Mouse (Mus musculus): ENCODE data around the gene Smyd5. TPM values are rescaled to one million over a fixed set of nuclear protein-coding genes. Genes with fewer than 3 reads are reported as not detected.
A peak's percentile ranks its signal among the peaks of the same experiment; 100 is the strongest.
"Not testable (repeated sequence)": the region's sequence is repeated elsewhere in the genome, so short reads cannot be mapped to it uniquely, and the experiment has no call there.

Smyd5 gene
- polyA plus RNA-seq, 1 experiment from 2014 or later, result 69.8 TPM

GRCm38 (mm10) chr6:85441142-85441541 is 9.4 kb downstream of the Smyd5 start:
- no peak overlapping the region for H3K9ac ChIP-seq (replicated peaks; ENCODE audit: low read depth, low read length)
- H3K9me3 ChIP-seq (ENCODE audit: control insufficient read depth, low read length), result no peaks in the 10 kb centered on the region
- peaks cover 4% of the 10 kb centered on the region; the same call in 1 of the 2 replicates for H3K36me3 ChIP-seq (ENCODE audit: control insufficient read depth, insufficient read depth)
- no peak for ATAC-seq
- no peaks in the 10 kb centered on the region for H3K4me1 ChIP-seq (replicated peaks; ENCODE audit: control insufficient read depth, insufficient read depth, low read length)
- H3K4me2 ChIP-seq (ENCODE audit: low read length), result no peak overlapping the region
- 85% methylated on average over 4 of the region's 4 CpGs for WGBS
- H3K27ac ChIP-seq (ENCODE audit: low read length), result no peak overlapping the region
- H3K4me3 ChIP-seq (replicated peaks; ENCODE audit: low read length), result no peak overlapping the region
- no peaks in the 10 kb centered on the region for H3K27me3 ChIP-seq (replicated peaks; ENCODE audit: control insufficient read depth, insufficient read depth, low read length)

- H3K4me1 ChIP-seq (replicated peaks; ENCODE audit: control insufficient read depth, insufficient read depth, low read length), result no peaks in the 10 kb centered on the region
- H3K4me3 ChIP-seq (replicated peaks; ENCODE audit: low read length), result no peak overlapping the region
- peaks cover 3% of the 10 kb centered on the region; the same call in 1 of the 2 replicates for H3K36me3 ChIP-seq (ENCODE audit: control insufficient read depth, insufficient read depth)
- 89% methylated on average over 3 of the region's 3 CpGs for WGBS
- H3K9ac ChIP-seq (replicated peaks; ENCODE audit: low read depth, low read length), result no peak overlapping the region
- no peak overlapping the region for H3K27ac ChIP-seq (ENCODE audit: low read length)
- no peak for ATAC-seq
- H3K9me3 ChIP-seq (ENCODE audit: control insufficient read depth, low read length), result no peaks in the 10 kb centered on the region
- no peaks in the 10 kb centered on the region for H3K27me3 ChIP-seq (replicated peaks; ENCODE audit: control insufficient read depth, insufficient read depth, low read length)
- H3K4me2 ChIP-seq (ENCODE audit: low read length), result no peak overlapping the region
Observed at GRCm38 (mm10) chr6:85443488-85444233, 11.9 kb downstream of the Smyd5 start.

GRCm38 (mm10) chr6:85444266-85444965 is 12.6 kb downstream of the Smyd5 start:
- Histone ChIP-seq H3K9ac (replicated peaks; ENCODE audit: low read depth, low read length) (no peak overlapping the region), H3K4me2 (ENCODE audit: low read length) (no peak overlapping the region), H3K4me3 (replicated peaks; ENCODE audit: low read length) (no peak overlapping the region), H3K4me1 (replicated peaks; ENCODE audit: control insufficient read depth, insufficient read depth, low read length) (no peaks in the 10 kb centered on the region), H3K36me3 (ENCODE audit: control insufficient read depth, insufficient read depth) (0 out of 2 replicates have a peak, but pooled peaks cover 2% of the 10 kb centered on the region), H3K9me3 (ENCODE audit: control insufficient read depth, low read length) (no peaks in the 10 kb centered on the region), H3K27ac (ENCODE audit: low read length) (no peak overlapping the region), H3K27me3 (replicated peaks; ENCODE audit: control insufficient read depth, insufficient read depth, low read length) (no peaks in the 10 kb centered on the region)
- 91% methylated on average over 8 of the region's 8 CpGs for WGBS
- ATAC-seq, result no peak

GRCm38 (mm10) chr6:85445286-85445685 is 13.5 kb downstream of the Smyd5 start:
- Histone ChIP-seq H3K9ac (replicated peaks; ENCODE audit: low read depth, low read length) (no peak overlapping the region), H3K27ac (ENCODE audit: low read length) (no peak overlapping the region), H3K9me3 (ENCODE audit: control insufficient read depth, low read length) (no peaks in the 10 kb centered on the region), H3K4me1 (replicated peaks; ENCODE audit: control insufficient read depth, insufficient read depth, low read length) (no peaks in the 10 kb centered on the region), H3K4me3 (replicated peaks; ENCODE audit: low read length) (no peak overlapping the region), H3K4me2 (ENCODE audit: low read length) (no peak overlapping the region), H3K36me3 (ENCODE audit: control insufficient read depth, insufficient read depth) (0 out of 2 replicates have a peak, but pooled peaks cover 2% of the 10 kb centered on the region), H3K27me3 (replicated peaks; ENCODE audit: control insufficient read depth, insufficient read depth, low read length) (no peaks in the 10 kb centered on the region)
- 78% methylated on average over 5 of the region's 5 CpGs for WGBS
- no peak for ATAC-seq

- H3K4me3 ChIP-seq (replicated peaks; ENCODE audit: low read length), result no peak overlapping the region
- 90% methylated on average over 6 of the region's 6 CpGs for WGBS
- H3K27me3 ChIP-seq (replicated peaks; ENCODE audit: control insufficient read depth, insufficient read depth, low read length), result no peaks in the 10 kb centered on the region
- H3K9ac ChIP-seq (replicated peaks; ENCODE audit: low read depth, low read length), result no peak overlapping the region
- peaks cover 6% of the 10 kb centered on the region; the same call in 1 of the 2 replicates for H3K4me1 ChIP-seq (replicated peaks; ENCODE audit: control insufficient read depth, insufficient read depth, low read length)
- no peak overlapping the region for H3K4me2 ChIP-seq (ENCODE audit: low read length)
- H3K27ac ChIP-seq (ENCODE audit: low read length), result no peak overlapping the region
- ATAC-seq, result no peak
- H3K36me3 ChIP-seq (ENCODE audit: control insufficient read depth, insufficient read depth), result 0 out of 2 replicates have a peak, but pooled peaks cover 2% of the 10 kb centered on the region
- no peaks in the 10 kb centered on the region for H3K9me3 ChIP-seq (ENCODE audit: control insufficient read depth, low read length)
Observed at GRCm38 (mm10) chr6:85447351-85447750, 15.6 kb downstream of the Smyd5 start.

- H3K9ac ChIP-seq (replicated peaks; ENCODE audit: low read depth, low read length); ATAC-seq; H3K4me2 ChIP-seq (ENCODE audit: low read length); H3K27ac ChIP-seq (ENCODE audit: low read length); H3K4me3 ChIP-seq (replicated peaks; ENCODE audit: low read length); H3K9me3 ChIP-seq (ENCODE audit: control insufficient read depth, low read length); H3K36me3 ChIP-seq (ENCODE audit: control insufficient read depth, insufficient read depth); H3K27me3 ChIP-seq (replicated peaks; ENCODE audit: control insufficient read depth, insufficient read depth, low read length): not testable (repeated sequence)
- WGBS, result 63% methylated on average over 1 of the region's 1 CpGs
- H3K4me1 ChIP-seq (replicated peaks; ENCODE audit: control insufficient read depth, insufficient read depth, low read length), result peaks cover 28% of the 10 kb centered on the region
Observed at GRCm38 (mm10) chr6:85450140-85450539, 18.4 kb downstream of the Smyd5 start.

- Histone ChIP-seq H3K4me3 (replicated peaks; ENCODE audit: low read length) (peak within 1 kb of the TSS; percentile 88), H3K9ac (replicated peaks; ENCODE audit: low read depth, low read length) (peak within 1 kb of the TSS; percentile 88), H3K9me3 (ENCODE audit: control insufficient read depth, low read length) (no peaks in the 10 kb centered on the region), H3K4me1 (replicated peaks; ENCODE audit: control insufficient read depth, insufficient read depth, low read length) (peaks cover 32% of the 10 kb centered on the region), H3K27me3 (replicated peaks; ENCODE audit: control insufficient read depth, insufficient read depth, low read length) (no peaks in the 10 kb centered on the region), H3K4me2 (ENCODE audit: low read length) (peak within 1 kb of the TSS; percentile 94), H3K27ac (ENCODE audit: low read length) (peak within 1 kb of the TSS; percentile 92), H3K36me3 (ENCODE audit: control insufficient read depth, insufficient read depth) (no peaks in the 10 kb centered on the region)
- WGBS, result 2% methylated on average over 96 of the region's 96 CpGs
- ATAC-seq, result peak; percentile 93
Observed at GRCm38 (mm10) chr6:85450697-85451663, 19.2 kb downstream of the Smyd5 start, which contains the start of gene Cct7. Cct7 (plus strand) TSS chr6:85451514.

- H3K4me2 ChIP-seq (ENCODE audit: low read length), result peak within 1 kb of the TSS; percentile 94
- WGBS, result under 1% methylated on average over 53 of the region's 54 CpGs
- peak within 1 kb of the TSS; percentile 88 for H3K9ac ChIP-seq (replicated peaks; ENCODE audit: low read depth, low read length)
- H3K27ac ChIP-seq (ENCODE audit: low read length), result peak within 1 kb of the TSS; percentile 92
- no peaks in the 10 kb centered on the region for H3K36me3 ChIP-seq (ENCODE audit: control insufficient read depth, insufficient read depth)
- H3K27me3 ChIP-seq (replicated peaks; ENCODE audit: control insufficient read depth, insufficient read depth, low read length), result no peaks in the 10 kb centered on the region
- H3K4me1 ChIP-seq (replicated peaks; ENCODE audit: control insufficient read depth, insufficient read depth, low read length), result peaks cover 40% of the 10 kb centered on the region
- H3K9me3 ChIP-seq (ENCODE audit: control insufficient read depth, low read length), result no peaks in the 10 kb centered on the region
- peak within 1 kb of the TSS; percentile 88 for H3K4me3 ChIP-seq (replicated peaks; ENCODE audit: low read length)
- ATAC-seq, result peak; percentile 93
Observed at GRCm38 (mm10) chr6:85451664-85452410, 20.0 kb downstream of the Smyd5 start, which contains the start of gene Pradc1. Pradc1 (minus strand) TSS chr6:85451970.

Data from forebrain, embryonic 16.5 days (tissue).